Mouse (Mus musculus) olfactory bulb, adult 2 months (tissue): Measurements from ENCODE around the gene Nectin2.

Experiments
- CTCF ChIP-seq: fragments of 200-500 bp; IDR thresholded peaks from 2 replicates; pipeline ENCODE4 v1.5.1; 2012; ENCODE audit warnings: low read depth, mild to moderate bottlenecking, low read length, moderate library complexity; ENCODE audit not compliant: insufficient read depth
- POLR2A ChIP-seq: fragments of 200-500 bp; IDR thresholded peaks from 2 replicates; pipeline ENCODE4 v1.6.1; 2012; ENCODE audit warnings: mild to moderate bottlenecking, low read depth, low read length, moderate library complexity; ENCODE audit not compliant: insufficient read depth

DNA sequence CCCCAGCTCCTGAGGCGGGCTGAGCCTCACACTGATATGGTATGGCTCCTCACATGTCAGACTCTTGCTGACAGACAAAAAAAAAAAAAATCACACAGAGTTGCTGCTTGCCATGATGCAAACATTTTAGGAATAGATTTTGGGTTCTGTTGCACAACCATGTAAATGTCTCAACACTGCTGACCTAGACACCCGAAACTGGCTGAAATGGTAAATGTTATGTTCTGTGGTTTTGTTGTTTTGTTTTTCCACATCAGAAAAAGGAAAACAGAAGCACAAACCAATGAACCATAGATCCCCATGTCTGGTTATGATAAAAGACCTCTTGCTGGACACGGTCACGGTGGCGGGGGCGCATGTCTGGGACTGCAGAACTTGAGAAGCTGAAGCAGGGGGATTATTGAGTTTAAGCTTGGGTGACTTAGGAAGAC is 66.5 kb downstream of the Nectin2 start:
- TF ChIP-seq CTCF (no peak), POLR2A (no peak)
